Mouse (Mus musculus): ENCODE data around the gene Ifnar2. TPM values are rescaled to one million over a fixed set of nuclear protein-coding genes. Genes with fewer than 3 reads are reported as not detected.

Gene Ifnar2
- polyA plus RNA-seq, 1 experiment: 96.3 TPM

DNA sequence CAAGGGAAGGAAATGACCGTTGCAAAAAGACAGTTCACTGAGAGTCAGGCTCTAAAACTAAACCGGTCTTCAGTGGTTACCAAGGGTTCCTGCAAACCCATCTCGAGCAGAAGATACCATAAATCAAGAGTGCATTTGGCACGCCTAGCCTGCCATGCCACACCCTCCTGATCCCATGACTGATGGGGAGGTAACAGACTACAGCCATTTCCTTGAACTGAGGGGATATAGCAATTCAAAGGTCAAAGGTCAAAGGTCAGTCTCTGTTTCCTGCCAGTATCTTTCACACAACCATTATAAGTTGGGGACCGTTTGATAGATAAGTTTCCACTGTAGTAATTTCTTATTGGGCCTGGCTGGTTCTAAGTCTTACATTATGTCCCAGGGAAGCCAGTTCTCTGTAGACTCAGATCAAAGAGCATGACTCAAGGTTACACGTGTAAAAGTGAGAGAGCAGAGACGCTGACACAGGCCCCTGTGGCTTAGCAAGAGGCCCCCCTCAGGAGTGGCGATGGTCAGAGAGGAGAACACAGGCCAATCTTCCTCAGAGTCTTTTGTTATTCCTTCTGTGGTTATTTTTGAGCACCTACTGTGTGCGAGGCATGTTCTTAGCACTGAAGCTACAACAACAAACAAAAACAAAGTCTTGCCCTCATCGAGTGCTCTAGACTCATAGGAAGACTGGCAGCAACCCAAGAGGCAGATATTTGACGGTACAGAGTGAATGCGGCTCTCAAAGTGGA lies 40.7 kb downstream of the Ifnar2 start:
- Histone ChIP-seq H3K4me1 (ENCODE audit: control insufficient read depth, insufficient read depth, low read length) (peaks cover 6% of the 10 kb centered on the region), H3K4me3 (replicated peaks; ENCODE audit: extremely low read depth, low read depth, low read length) (no peak overlapping the region)
- no peak for DNase-seq
- TF ChIP-seq CTCF (IDR thresholded peaks at IDR 0.05; ENCODE audit: insufficient read depth, low read length): no peak
- TF ChIP-seq POLR2A (IDR thresholded peaks at IDR 0.05; ENCODE audit: borderline replicate concordance, extremely low read depth, low read depth, low read length): no peak
- 41% methylated on average over 12 of the region's 12 CpGs for WGBS

DNA sequence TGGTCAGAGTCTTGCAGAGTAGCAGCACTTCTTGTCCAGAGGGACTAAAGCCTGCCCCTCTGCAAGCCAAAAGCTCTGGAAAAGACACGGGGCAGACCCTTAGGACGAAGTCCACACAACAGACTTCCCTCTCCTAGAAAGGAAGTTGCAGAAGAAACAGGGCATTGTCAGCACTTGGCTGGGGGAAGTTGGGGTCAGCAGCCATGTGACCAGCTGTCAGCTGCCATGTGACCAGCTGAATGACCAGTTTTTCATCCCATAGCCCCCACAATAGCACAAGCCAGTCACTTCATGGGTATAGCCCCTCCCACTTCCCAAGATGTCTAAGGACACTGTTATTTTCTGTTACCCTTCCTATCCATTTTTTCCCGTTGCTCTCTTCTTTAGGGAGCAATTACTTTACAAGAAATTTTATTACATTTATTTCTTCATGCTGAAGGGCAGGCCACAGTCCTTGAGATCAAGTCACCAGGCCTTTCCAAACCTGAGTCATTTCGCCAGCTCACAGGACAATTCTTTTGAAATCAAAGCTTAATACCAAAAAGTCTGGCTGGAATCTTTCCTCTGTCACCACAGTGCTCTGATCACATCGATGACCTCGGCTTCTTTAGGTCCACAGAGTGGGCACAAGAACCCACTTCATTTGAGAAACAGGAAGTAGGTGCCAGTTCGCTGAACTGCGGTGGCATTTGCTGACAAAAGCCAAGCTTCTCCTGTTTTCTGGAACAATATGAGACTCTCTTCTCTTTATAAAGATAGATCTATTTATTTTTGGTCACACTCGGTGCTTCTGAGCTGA lies 43.0 kb downstream of the Ifnar2 start:
- no peak for DNase-seq
- WGBS: 63% methylated on average over 9 of the region's 9 CpGs
- TF ChIP-seq POLR2A (IDR thresholded peaks at IDR 0.05; ENCODE audit: borderline replicate concordance, extremely low read depth, low read depth, low read length) (no peak), CTCF (IDR thresholded peaks at IDR 0.05; ENCODE audit: insufficient read depth, low read length) (no peak)

DNA sequence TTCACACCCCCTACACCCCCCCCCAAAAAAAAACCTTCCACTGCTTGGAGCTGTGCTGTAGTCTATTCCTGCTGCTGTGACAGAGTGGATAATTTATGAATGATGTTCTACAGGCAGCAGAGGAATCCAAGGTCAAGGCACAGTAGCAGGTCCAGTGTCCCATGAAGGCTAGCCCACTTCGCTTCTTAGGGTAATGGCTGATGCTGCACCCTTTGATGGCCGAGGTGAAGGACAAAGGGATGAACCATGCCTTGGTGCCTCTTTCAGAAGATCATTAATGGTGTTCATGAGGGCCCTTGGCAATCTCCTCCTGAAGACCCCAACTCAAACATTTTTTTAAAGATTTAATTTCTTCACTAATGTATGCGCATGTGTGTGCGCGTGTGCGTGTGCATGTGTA lies 43.8 kb downstream of the Ifnar2 start:
- no peak overlapping the region for H3K4me3 ChIP-seq (replicated peaks; ENCODE audit: extremely low read depth, low read depth, low read length)
- no peak for DNase-seq
- H3K4me1 ChIP-seq (ENCODE audit: control insufficient read depth, insufficient read depth, low read length): peaks cover 6% of the 10 kb centered on the region
- 97% methylated on average over 6 of the region's 6 CpGs for WGBS
- TF ChIP-seq CTCF (IDR thresholded peaks at IDR 0.05; ENCODE audit: insufficient read depth, low read length): no peak
- TF ChIP-seq POLR2A (IDR thresholded peaks at IDR 0.05; ENCODE audit: borderline replicate concordance, extremely low read depth, low read depth, low read length): no peak

More for the DNA sequence above, 43.0 kb downstream of the Ifnar2 start:
- Histone ChIP-seq H3K4me3 (replicated peaks; ENCODE audit: extremely low read depth, low read depth, low read length) (no peak overlapping the region), H3K4me1 (ENCODE audit: control insufficient read depth, insufficient read depth, low read length) (peaks cover 6% of the 10 kb centered on the region)

DNA sequence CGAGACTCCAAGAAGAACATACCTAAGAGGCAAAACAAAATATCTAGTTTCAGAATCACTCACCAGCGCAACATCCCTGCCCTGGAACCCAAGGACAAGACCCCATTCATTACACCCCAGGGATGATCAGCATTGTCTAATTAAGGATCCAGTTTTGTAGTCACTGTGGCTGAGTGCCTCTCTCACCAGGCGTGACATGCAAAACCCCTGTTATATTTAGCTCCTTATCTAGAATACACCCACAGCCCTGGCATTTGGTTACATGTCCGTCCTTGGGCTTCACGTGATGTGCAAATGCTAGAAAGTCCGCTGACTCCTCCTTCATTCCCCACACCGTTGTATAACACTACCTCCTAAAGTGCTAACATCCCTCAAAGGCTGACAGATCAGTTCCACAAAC lies 44.4 kb downstream of the Ifnar2 start:
- WGBS: 65% methylated on average over 7 of the region's 7 CpGs
- Histone ChIP-seq H3K4me3 (replicated peaks; ENCODE audit: extremely low read depth, low read depth, low read length) (no peak overlapping the region), H3K4me1 (ENCODE audit: control insufficient read depth, insufficient read depth, low read length) (peaks cover 6% of the 10 kb centered on the region)
- no peak for TF ChIP-seq CTCF (IDR thresholded peaks at IDR 0.05; ENCODE audit: insufficient read depth, low read length)
- no peak for TF ChIP-seq POLR2A (IDR thresholded peaks at IDR 0.05; ENCODE audit: borderline replicate concordance, extremely low read depth, low read depth, low read length)
- DNase-seq: no peak

DNA sequence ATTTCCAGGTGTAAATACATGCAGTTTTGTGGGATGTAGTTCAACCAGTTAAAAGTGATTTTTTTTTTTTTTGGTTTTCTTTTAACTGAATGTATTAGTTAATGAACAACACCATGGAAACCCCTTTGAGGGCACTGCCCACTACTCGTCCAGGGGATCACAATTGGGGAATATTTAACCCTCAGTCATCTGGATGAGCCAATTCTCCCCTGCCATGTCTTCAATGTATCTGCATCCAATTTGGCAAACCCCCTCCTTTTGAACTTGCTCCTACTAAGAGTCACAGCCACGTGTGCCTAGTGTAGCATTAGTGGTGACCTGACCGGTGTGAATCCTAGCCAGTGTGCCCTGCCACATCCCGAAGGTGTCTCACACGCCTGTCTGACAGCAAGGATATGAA lies 45.9 kb downstream of the Ifnar2 start:
- DNase-seq: no peak
- H3K4me3 ChIP-seq (replicated peaks; ENCODE audit: extremely low read depth, low read depth, low read length): no peak overlapping the region
- peaks cover 1% of the 10 kb centered on the region for H3K4me1 ChIP-seq (ENCODE audit: control insufficient read depth, insufficient read depth, low read length)
- WGBS: 79% methylated on average over 5 of the region's 5 CpGs
- TF ChIP-seq CTCF (IDR thresholded peaks at IDR 0.05; ENCODE audit: insufficient read depth, low read length) (no peak), POLR2A (IDR thresholded peaks at IDR 0.05; ENCODE audit: borderline replicate concordance, extremely low read depth, low read depth, low read length) (no peak)

DNA sequence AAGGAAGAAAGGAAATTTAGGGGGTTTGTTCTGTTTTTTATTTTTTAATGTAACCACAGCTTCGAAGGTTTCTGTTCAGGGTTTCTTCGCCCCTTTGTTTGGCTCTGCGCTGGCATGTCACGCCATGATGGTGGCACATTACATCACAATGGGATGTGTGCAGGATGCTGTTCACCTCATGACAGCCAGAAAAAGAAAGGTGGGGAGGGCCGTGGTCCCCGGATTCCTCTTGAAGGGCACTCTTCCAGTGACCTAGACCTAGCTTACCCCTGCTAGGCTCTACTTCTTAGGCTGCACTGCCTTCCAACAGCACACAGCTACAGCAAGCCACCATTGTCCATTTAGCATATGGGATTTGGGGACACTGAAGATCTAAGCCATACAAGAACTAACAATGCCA lies 53.2 kb downstream of the Ifnar2 start:
- WGBS: 87% methylated on average over 6 of the region's 6 CpGs
- H3K4me1 ChIP-seq (ENCODE audit: control insufficient read depth, insufficient read depth, low read length): no peaks in the 10 kb centered on the region
- DNase-seq: no peak

DNA sequence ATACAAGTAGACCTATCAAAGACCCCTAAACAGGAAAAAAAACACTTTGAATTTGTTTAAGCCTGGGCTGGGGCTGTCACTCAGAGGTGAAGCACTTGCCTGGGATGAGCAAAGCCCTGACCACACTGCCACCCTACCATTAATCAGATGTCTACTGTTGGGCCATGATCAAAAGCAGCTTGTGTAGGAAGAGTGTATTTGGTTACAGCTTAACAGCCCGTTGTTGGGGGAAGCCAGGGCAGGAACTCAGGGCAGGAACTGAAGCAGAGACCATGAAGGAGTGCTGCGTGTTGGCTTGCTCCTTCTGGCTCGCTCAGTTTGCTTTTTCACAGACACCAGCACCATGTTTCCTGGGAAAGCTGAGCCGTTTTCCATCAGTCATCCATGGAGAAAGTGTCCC lies 54.0 kb downstream of the Ifnar2 start:
- H3K4me3 ChIP-seq (replicated peaks; ENCODE audit: extremely low read depth, low read depth, low read length): no peak overlapping the region
- TF ChIP-seq POLR2A (IDR thresholded peaks at IDR 0.05; ENCODE audit: borderline replicate concordance, extremely low read depth, low read depth, low read length) (no peak), CTCF (IDR thresholded peaks at IDR 0.05; ENCODE audit: insufficient read depth, low read length) (no peak)
- no peak for DNase-seq
- no peaks in the 10 kb centered on the region for H3K4me1 ChIP-seq (ENCODE audit: control insufficient read depth, insufficient read depth, low read length)
- WGBS: 84% methylated on average over 4 of the region's 4 CpGs

More for the DNA sequence above, 53.2 kb downstream of the Ifnar2 start:
- no peak overlapping the region for H3K4me3 ChIP-seq (replicated peaks; ENCODE audit: extremely low read depth, low read depth, low read length)
- TF ChIP-seq CTCF (IDR thresholded peaks at IDR 0.05; ENCODE audit: insufficient read depth, low read length) (no peak), POLR2A (IDR thresholded peaks at IDR 0.05; ENCODE audit: borderline replicate concordance, extremely low read depth, low read depth, low read length) (no peak)

DNA sequence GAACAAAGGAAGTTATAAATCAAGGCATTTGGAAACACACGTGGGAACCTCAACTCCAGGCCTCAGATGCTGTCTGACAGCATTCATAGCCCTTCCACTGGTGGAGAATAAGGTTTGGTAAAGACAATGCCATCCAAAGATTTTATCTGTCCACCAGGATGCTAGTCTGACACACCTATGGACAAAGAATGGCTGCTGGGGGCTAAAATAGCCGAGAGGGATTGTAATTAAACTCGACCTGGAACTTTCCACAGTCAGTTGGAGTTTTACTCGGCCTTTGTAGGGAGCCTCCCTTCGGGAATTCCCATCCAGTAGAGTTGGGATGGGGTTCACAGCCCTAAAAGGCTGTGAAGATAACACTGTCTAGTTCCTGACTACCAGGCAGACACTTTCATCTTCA lies 54.9 kb downstream of the Ifnar2 start:
- Histone ChIP-seq H3K4me1 (ENCODE audit: control insufficient read depth, insufficient read depth, low read length) (no peaks in the 10 kb centered on the region), H3K4me3 (replicated peaks; ENCODE audit: extremely low read depth, low read depth, low read length) (no peak overlapping the region)
- no peak for DNase-seq
- 58% methylated on average over 5 of the region's 5 CpGs for WGBS
- no peak for TF ChIP-seq CTCF (IDR thresholded peaks at IDR 0.05; ENCODE audit: insufficient read depth, low read length)
- TF ChIP-seq POLR2A (IDR thresholded peaks at IDR 0.05; ENCODE audit: borderline replicate concordance, extremely low read depth, low read depth, low read length): no peak

DNA sequence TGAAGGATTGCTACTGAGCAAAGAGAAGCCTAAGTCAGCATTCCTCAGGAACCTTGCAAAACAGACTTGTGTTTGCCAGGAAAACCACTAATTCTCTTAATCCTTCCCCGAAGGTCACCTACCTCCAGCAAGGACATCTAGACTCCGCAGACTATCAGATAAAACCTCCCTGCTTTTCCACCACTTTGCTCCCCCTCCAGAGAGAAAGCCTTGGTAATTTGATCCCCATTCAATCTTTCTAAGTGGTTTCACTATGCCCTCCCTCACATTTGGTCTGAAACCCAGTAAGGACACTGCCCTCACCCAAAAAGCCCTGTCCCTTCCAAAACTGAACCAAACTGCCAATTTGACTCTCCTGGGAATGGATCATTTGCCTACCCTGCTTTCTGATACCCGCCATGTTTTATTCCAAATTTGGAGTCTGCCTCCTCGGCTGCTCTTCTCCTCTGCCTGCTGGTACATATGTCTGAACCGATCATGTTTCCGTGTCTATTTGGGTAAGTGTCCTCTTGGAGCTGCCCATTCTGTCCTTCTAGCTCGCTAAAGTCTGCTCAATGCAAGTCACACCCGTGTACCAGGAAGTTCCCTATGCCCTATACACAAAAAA lies 55.8 kb downstream of the Ifnar2 start:
- no peak overlapping the region for H3K4me3 ChIP-seq (replicated peaks; ENCODE audit: extremely low read depth, low read depth, low read length)
- peaks cover 2% of the 10 kb centered on the region; the same call in 1 of the 2 replicates for H3K4me1 ChIP-seq (ENCODE audit: control insufficient read depth, insufficient read depth, low read length)
- no peak for DNase-seq
- TF ChIP-seq CTCF (IDR thresholded peaks at IDR 0.05; ENCODE audit: insufficient read depth, low read length) (no peak), POLR2A (IDR thresholded peaks at IDR 0.05; ENCODE audit: borderline replicate concordance, extremely low read depth, low read depth, low read length) (no peak)
- WGBS: 75% methylated on average over 8 of the region's 8 CpGs

Data from lung, adult 2 months (tissue).